Mouse (Mus musculus): ENCODE results near the gene Cnnm4.

- no peak for TF ChIP-seq EP300 (IDR thresholded peaks at IDR 0.05; ENCODE audit: low read depth)
- TF ChIP-seq CTCF (IDR thresholded peaks at IDR 0.05; ENCODE audit: low read depth) = no peak
Observed at GRCm38 (mm10) chr1:36548771-36549170, 77.4 kb downstream of the Cnnm4 start.
